Mouse (Mus musculus): ENCODE measurements around the gene Inpp5f. TPM values are rescaled to one million over a fixed set of nuclear protein-coding genes. Genes with fewer than 3 reads are reported as not detected.

The Inpp5f gene
- total and polyA plus RNA-seq, 3 experiments: 7.6 to 44.0 (median 23.8) TPM

GRCm38 (mm10) chr7:128622994-128623393 lies 11.9 kb downstream of the Inpp5f start:
- H3K27me3 ChIP-seq (ENCODE audit: insufficient read depth, low read length): no peaks in the 10 kb centered on the region
- H3K36me3 ChIP-seq (replicated peaks): peaks cover 11% of the 10 kb centered on the region
- no peak for ATAC-seq (ENCODE audit: extremely low read depth, insufficient number of reproducible peaks, low FRiP score, poor library complexity, severe bottlenecking)
- DNase-seq (ENCODE audit: low spot score): no peak
- H3K4me1 ChIP-seq (ENCODE audit: insufficient read depth, low read depth, low read length): peaks cover 32% of the 10 kb centered on the region
- TF ChIP-seq POLR2AphosphoS5 (IDR thresholded peaks at IDR 0.05; ENCODE audit: insufficient replicate concordance, low read depth, low read length) (no peak), TAL1 (conservative IDR thresholded peaks at IDR 0.05; ENCODE audit: low read depth, low read length) (no peak), GATA1 (IDR thresholded peaks at IDR 0.05; ENCODE audit: borderline replicate concordance, low read length) (no peak), CTCF (IDR thresholded peaks at IDR 0.05; ENCODE audit: low read depth, low read length) (no peak), GATA2 (IDR thresholded peaks at IDR 0.05; ENCODE audit: borderline replicate concordance, low read depth, low read length) (no peak)
- no peaks in the 10 kb centered on the region for H3K9me3 ChIP-seq (replicated peaks)
- H3K4me3 ChIP-seq (ENCODE audit: low read depth, low read length): no peak overlapping the region

GRCm38 (mm10) chr7:128625382-128625781 lies 14.3 kb downstream of the Inpp5f start:
- ATAC-seq (ENCODE audit: extremely low read depth, insufficient number of reproducible peaks, low FRiP score, poor library complexity, severe bottlenecking): no peak
- TF ChIP-seq POLR2AphosphoS5 (IDR thresholded peaks at IDR 0.05; ENCODE audit: insufficient replicate concordance, low read depth, low read length) (no peak), CTCF (IDR thresholded peaks at IDR 0.05; ENCODE audit: low read depth, low read length) (no peak), TAL1 (conservative IDR thresholded peaks at IDR 0.05; ENCODE audit: low read depth, low read length) (no peak), GATA2 (IDR thresholded peaks at IDR 0.05; ENCODE audit: borderline replicate concordance, low read depth, low read length) (no peak), GATA1 (IDR thresholded peaks at IDR 0.05; ENCODE audit: borderline replicate concordance, low read length) (no peak)
- peaks cover 36% of the 10 kb centered on the region for H3K4me1 ChIP-seq (ENCODE audit: insufficient read depth, low read depth, low read length)

GRCm38 (mm10) chr7:128626601-128627000 lies 15.5 kb downstream of the Inpp5f start:
- no peak for DNase-seq (ENCODE audit: low spot score)
- Histone ChIP-seq H3K4me3 (ENCODE audit: low read depth, low read length) (no peak overlapping the region; the same call in 1 of the 2 replicates), H3K9me3 (replicated peaks) (no peaks in the 10 kb centered on the region), H3K27me3 (ENCODE audit: insufficient read depth, low read length) (no peaks in the 10 kb centered on the region), H3K36me3 (replicated peaks) (peaks cover 16% of the 10 kb centered on the region), H3K4me1 (ENCODE audit: insufficient read depth, low read depth, low read length) (peaks cover 42% of the 10 kb centered on the region)
- no peak for ATAC-seq (ENCODE audit: extremely low read depth, insufficient number of reproducible peaks, low FRiP score, poor library complexity, severe bottlenecking)
- TF ChIP-seq POLR2AphosphoS5 (IDR thresholded peaks at IDR 0.05; ENCODE audit: insufficient replicate concordance, low read depth, low read length) (no peak), TAL1 (conservative IDR thresholded peaks at IDR 0.05; ENCODE audit: low read depth, low read length) (no peak), CTCF (IDR thresholded peaks at IDR 0.05; ENCODE audit: low read depth, low read length) (no peak)

More at GRCm38 (mm10) chr7:128625382-128625781, 14.3 kb downstream of the Inpp5f start:
- DNase-seq (ENCODE audit: low spot score): no peak
- Histone ChIP-seq H3K4me3 (ENCODE audit: low read depth, low read length) (no peak overlapping the region), H3K36me3 (replicated peaks) (peaks cover 19% of the 10 kb centered on the region), H3K27me3 (ENCODE audit: insufficient read depth, low read length) (no peaks in the 10 kb centered on the region), H3K9me3 (replicated peaks) (no peaks in the 10 kb centered on the region)

- Histone ChIP-seq H3K4me1 (ENCODE audit: insufficient read depth, low read depth, low read length) (peaks cover 41% of the 10 kb centered on the region), H3K9me3 (replicated peaks) (no peaks in the 10 kb centered on the region), H3K27me3 (ENCODE audit: insufficient read depth, low read length) (no peaks in the 10 kb centered on the region), H3K4me3 (ENCODE audit: low read depth, low read length) (no peak overlapping the region), H3K36me3 (replicated peaks) (peaks cover 13% of the 10 kb centered on the region)
- DNase-seq (ENCODE audit: low spot score) (no peak), ATAC-seq (ENCODE audit: extremely low read depth, insufficient number of reproducible peaks, low FRiP score, poor library complexity, severe bottlenecking) (no peak)
- no peak for TF ChIP-seq GATA2 (IDR thresholded peaks at IDR 0.05; ENCODE audit: borderline replicate concordance, low read depth, low read length)
- TF ChIP-seq POLR2AphosphoS5 (IDR thresholded peaks at IDR 0.05; ENCODE audit: insufficient replicate concordance, low read depth, low read length): no peak
These were observed 16.1 kb downstream of the Inpp5f start for GRCm38 (mm10) chr7:128627251-128627650.

GRCm38 (mm10) chr7:128627723-128628122 lies 16.6 kb downstream of the Inpp5f start:
- no peak for TF ChIP-seq CTCF (IDR thresholded peaks at IDR 0.05; ENCODE audit: low read depth, low read length)
- no peak for TF ChIP-seq GATA2 (IDR thresholded peaks at IDR 0.05; ENCODE audit: borderline replicate concordance, low read depth, low read length)
- TF ChIP-seq TAL1 (conservative IDR thresholded peaks at IDR 0.05; ENCODE audit: low read depth, low read length): no peak
- no peak for TF ChIP-seq GATA1 (IDR thresholded peaks at IDR 0.05; ENCODE audit: borderline replicate concordance, low read length)
- no peak for TF ChIP-seq POLR2AphosphoS5 (IDR thresholded peaks at IDR 0.05; ENCODE audit: insufficient replicate concordance, low read depth, low read length)
- ATAC-seq (ENCODE audit: extremely low read depth, insufficient number of reproducible peaks, low FRiP score, poor library complexity, severe bottlenecking) (no peak), DNase-seq (ENCODE audit: low spot score) (no peak)
- no peaks in the 10 kb centered on the region for H3K27me3 ChIP-seq (ENCODE audit: insufficient read depth, low read length)
- no peaks in the 10 kb centered on the region for H3K9me3 ChIP-seq (replicated peaks)
- H3K36me3 ChIP-seq (replicated peaks): peaks cover 15% of the 10 kb centered on the region
- no peak overlapping the region for H3K4me3 ChIP-seq (ENCODE audit: low read depth, low read length)
- peaks cover 39% of the 10 kb centered on the region for H3K4me1 ChIP-seq (ENCODE audit: insufficient read depth, low read depth, low read length)

- peaks cover 22% of the 10 kb centered on the region for H3K36me3 ChIP-seq (replicated peaks)
- H3K4me3 ChIP-seq (ENCODE audit: low read depth, low read length): no peak overlapping the region
- H3K9me3 ChIP-seq (replicated peaks): no peaks in the 10 kb centered on the region
- H3K4me1 ChIP-seq (ENCODE audit: insufficient read depth, low read depth, low read length): peaks cover 31% of the 10 kb centered on the region
- TF ChIP-seq GATA2 (IDR thresholded peaks at IDR 0.05; ENCODE audit: borderline replicate concordance, low read depth, low read length) (no peak), CTCF (IDR thresholded peaks at IDR 0.05; ENCODE audit: low read depth, low read length) (no peak), TAL1 (conservative IDR thresholded peaks at IDR 0.05; ENCODE audit: low read depth, low read length) (no peak), POLR2AphosphoS5 (IDR thresholded peaks at IDR 0.05; ENCODE audit: insufficient replicate concordance, low read depth, low read length) (no peak), GATA1 (IDR thresholded peaks at IDR 0.05; ENCODE audit: borderline replicate concordance, low read length) (no peak)
- no peaks in the 10 kb centered on the region for H3K27me3 ChIP-seq (ENCODE audit: insufficient read depth, low read length)
- DNase-seq (ENCODE audit: low spot score): no peak
- ATAC-seq (ENCODE audit: extremely low read depth, insufficient number of reproducible peaks, low FRiP score, poor library complexity, severe bottlenecking): peak; percentile 22; the same call in 1 of the 2 replicates
These were observed 22.0 kb downstream of the Inpp5f start for GRCm38 (mm10) chr7:128633156-128633555.

All from G1E (cell line).